Mouse (Mus musculus) kidney, postnatal 4 days (tissue): Measurements from ENCODE around the gene Kat2a.
A peak's percentile ranks its signal among the peaks of the same experiment; 100 is the strongest.

ENCODE experiments used
- DNase-seq, 2 experiments: peaks; one replicate each; pipeline ENCODE4 v3.0.0; 2021; ENCODE audit warnings: mixed read lengths in 2 of 2

Gene Kat2a

GRCm38 (mm10) chr11:100711783-100712615 is at the start of gene Kat2a:
TSS of gene Kat2a (minus strand) at chr11:100712465.
- DNase-seq, result peak; percentile 90 to 94

GRCm38 (mm10) chr11:100761547-100762045 is 49.3 kb upstream of the Kat2a start:
- peak; percentile 91 to 93 for DNase-seq

GRCm38 (mm10) chr11:100759611-100760233 is 47.5 kb upstream of the Kat2a start, which contains the start of gene Kcnh4:
TSS of gene Kcnh4 (minus strand) at chr11:100759942.
- DNase-seq, result peak; percentile 50 to 65

GRCm38 (mm10) chr11:100758707-100759610 is 46.7 kb upstream of the Kat2a start:
- peak; percentile 84 to 86 for DNase-seq

GRCm38 (mm10) chr11:100757566-100757965 is 45.3 kb upstream of the Kat2a start:
- DNase-seq, result no peak

GRCm38 (mm10) chr11:100756476-100756875 is 44.2 kb upstream of the Kat2a start:
- no peak for DNase-seq

- DNase-seq, result no peak
Observed at GRCm38 (mm10) chr11:100754693-100755057, 42.4 kb upstream of the Kat2a start.

- DNase-seq, result no peak
Observed at GRCm38 (mm10) chr11:100754021-100754692, 41.9 kb upstream of the Kat2a start.

GRCm38 (mm10) chr11:100752294-100752693 is 40.0 kb upstream of the Kat2a start:
- DNase-seq, result peak; percentile 46 to 66

- no peak for DNase-seq
Observed at GRCm38 (mm10) chr11:100750127-100750526, 37.9 kb upstream of the Kat2a start.

GRCm38 (mm10) chr11:100749469-100749868 is 37.2 kb upstream of the Kat2a start:
- DNase-seq, result peak in 1 of 2 experiments; percentile 38

GRCm38 (mm10) chr11:100748620-100749019 is 36.4 kb upstream of the Kat2a start:
- no peak for DNase-seq

- DNase-seq, result no peak
Observed at GRCm38 (mm10) chr11:100747114-100747513, 34.8 kb upstream of the Kat2a start.

GRCm38 (mm10) chr11:100746546-100746945 is 34.3 kb upstream of the Kat2a start:
- no peak for DNase-seq

GRCm38 (mm10) chr11:100745085-100745484 is 32.8 kb upstream of the Kat2a start:
- DNase-seq, result peak; percentile 64 to 74

GRCm38 (mm10) chr11:100741348-100741747 is 29.1 kb upstream of the Kat2a start:
- DNase-seq, result no peak

- no peak for DNase-seq
Observed at GRCm38 (mm10) chr11:100738749-100739148, 26.5 kb upstream of the Kat2a start.

GRCm38 (mm10) chr11:100738066-100738604 is 25.9 kb upstream of the Kat2a start, which contains the start of gene Rab5c:
TSS of gene Rab5c (minus strand) at chr11:100738215.
- peak; percentile 98 to 99 for DNase-seq

GRCm38 (mm10) chr11:100737105-100737733 is 25.0 kb upstream of the Kat2a start:
- peak in 1 of 2 experiments; percentile 25 for DNase-seq

GRCm38 (mm10) chr11:100736746-100737080 is 24.4 kb upstream of the Kat2a start:
- no peak for DNase-seq
